Mouse (Mus musculus) stomach, embryonic 14.5 days (tissue): ENCODE data around the gene Rab11fip4. TPM values are rescaled to one million over a fixed set of nuclear protein-coding genes. Genes with fewer than 3 reads are reported as not detected.
A peak's percentile ranks its signal among the peaks of the same experiment; 100 is the strongest.

Experiments
- ATAC-seq: fragments of 200-750 bp; cut with Nextera tagmentation; 2 replicates; pipeline ENCODE4 v1.8.0; 2017; ENCODE audit warnings: low read depth, moderate TSS enrichment; ENCODE audit not compliant: insufficient number of reproducible peaks, insufficient read depth, low FRiP score
- H3K27ac ChIP-seq: fragments of 300-500 bp; sonication (generic); 2 replicates; pipeline ENCODE4 v1.5.1; 2014; ENCODE audit warnings: mild to moderate bottlenecking, low read length, moderate library complexity, mixed read lengths
- H3K27me3 ChIP-seq: fragments of 300-500 bp; sonication (generic); 2 replicates; pipeline ENCODE4 v1.6.1; 2014; ENCODE audit warnings: low read length, control low read depth, mixed read lengths; ENCODE audit not compliant: control insufficient read depth, insufficient read depth
- H3K36me3 ChIP-seq: fragments of 300-500 bp; sonication (generic); 2 replicates; pipeline ENCODE4 v1.6.1; 2014; ENCODE audit warnings: mild to moderate bottlenecking, control low read depth, low read length, moderate library complexity, mixed read lengths; ENCODE audit not compliant: control insufficient read depth, insufficient read depth
- H3K4me1 ChIP-seq: fragments of 300-500 bp; sonication (generic); 2 replicates; pipeline ENCODE4 v1.6.1; 2014; ENCODE audit warnings: low read length, control low read depth, mixed read lengths; ENCODE audit not compliant: control insufficient read depth, insufficient read depth
- H3K4me2 ChIP-seq: fragments of 300-500 bp; sonication (generic); replicated peaks from 2 replicates; pipeline ENCODE4 v1.6.1; 2014; ENCODE audit warnings: low read depth, low read length, control low read depth
- H3K4me3 ChIP-seq: fragments of 300-500 bp; sonication (generic); 2 replicates; pipeline ENCODE4 v1.5.1; 2014; ENCODE audit warnings: low read depth, low read length, control low read depth
- H3K9ac ChIP-seq: fragments of 300-500 bp; sonication (generic); replicated peaks from 2 replicates; pipeline ENCODE4 v1.6.1; 2014; ENCODE audit warnings: low read depth, mild to moderate bottlenecking, control low read depth, low read length, moderate library complexity, mixed read lengths
- H3K9me3 ChIP-seq: fragments of 300-500 bp; sonication (generic); 2 replicates; pipeline ENCODE4 v1.6.1; 2016; ENCODE audit warnings: low read depth, low read length, control low read depth; ENCODE audit not compliant: control insufficient read depth
- WGBS: fragments of 180-500 bp; shearing (Covaris S2); extraction: QIAGEN DNeasy Blood & Tissue Kit; methylation state at CpG from one replicate; pipeline ENCODE4 v1.1.7; 2014; 5-methylcytosine and 5-hydroxymethylcytosine counted together
- polyA plus RNA-seq: library from polyadenylated mRNA; unstranded; fragments of >200 nt; fragmentation: Nextera tagmentation; extraction: Ambion mirVana; gene quantifications from 2 replicates; pipeline ENCODE4 v1.2.1, GENCODE M21; 2014

The Rab11fip4 gene
- polyA plus RNA-seq, 1 experiment from 2014 or later, result 1.9 TPM

DNA sequence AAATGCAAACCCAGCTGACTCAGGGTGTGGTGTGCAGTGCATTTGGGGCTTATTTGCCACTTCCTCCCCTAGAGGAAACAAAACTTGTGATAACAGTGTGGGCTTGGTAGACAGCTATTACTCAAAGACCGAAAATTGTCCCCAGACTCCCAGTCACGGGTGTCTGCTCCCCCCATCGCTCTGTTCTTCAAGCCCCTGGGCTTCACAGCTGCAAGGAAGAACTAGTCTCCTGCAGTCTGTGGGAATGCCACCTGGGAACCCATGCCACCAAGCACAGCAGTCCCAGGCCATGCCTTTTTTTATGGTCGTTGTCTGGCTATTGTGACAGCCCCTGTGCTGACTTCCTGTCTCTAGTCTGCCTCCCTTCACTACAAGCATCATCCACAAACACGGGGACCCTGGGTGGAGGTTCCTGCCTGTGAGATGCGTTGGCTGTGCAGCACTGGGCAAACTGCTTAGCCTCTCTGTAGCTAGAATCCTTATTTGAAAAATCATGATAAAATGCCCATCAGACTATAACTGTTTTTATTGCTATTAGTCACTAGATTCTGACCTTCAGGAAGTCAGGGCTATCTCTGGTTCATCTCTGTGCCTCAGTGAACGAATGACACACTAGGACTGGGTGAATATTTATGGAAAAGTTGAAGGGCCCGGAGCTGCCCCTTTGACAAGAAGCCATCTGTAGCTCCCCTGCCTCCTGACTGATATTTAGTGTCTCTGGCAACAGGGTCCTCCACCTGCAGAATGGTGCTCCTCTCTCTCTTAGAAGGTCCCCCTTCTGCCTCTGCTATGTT, 50.1 kb downstream of the Rab11fip4 start:
- no peaks in the 10 kb centered on the region for H3K9me3 ChIP-seq
- 53% methylated on average over 8 of the region's 8 CpGs for WGBS
- 0 out of 2 replicates have a peak, but pooled peaks cover 5% of the 10 kb centered on the region for H3K4me1 ChIP-seq
- no peak overlapping the region for H3K9ac ChIP-seq
- no peak overlapping the region for H3K4me3 ChIP-seq
- H3K36me3 ChIP-seq, result no peaks in the 10 kb centered on the region
- H3K27ac ChIP-seq, result no peak overlapping the region
- H3K4me2 ChIP-seq, result no peak overlapping the region
- H3K27me3 ChIP-seq, result no peaks in the 10 kb centered on the region
- ATAC-seq, result no peak

DNA sequence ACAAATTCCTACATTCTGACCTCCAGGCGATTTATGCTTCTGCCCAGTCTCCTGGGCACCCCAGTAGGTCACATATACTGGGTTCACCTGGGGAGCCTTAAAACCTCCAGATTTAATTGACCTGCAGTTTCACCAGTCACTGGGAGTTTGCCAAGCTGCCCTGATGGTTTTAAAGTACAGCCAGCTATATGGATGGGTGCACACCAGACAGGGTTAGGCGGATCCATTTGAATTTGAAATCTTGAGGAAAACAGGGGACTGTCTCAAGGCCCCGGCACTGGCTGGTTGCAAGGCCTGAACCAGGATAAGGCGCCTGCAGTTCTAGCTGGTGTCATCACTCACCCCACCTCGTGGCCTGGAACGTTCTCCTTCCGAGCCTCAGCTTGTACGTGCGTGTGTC, 52.7 kb downstream of the Rab11fip4 start:
- no peaks in the 10 kb centered on the region for H3K9me3 ChIP-seq
- no peaks in the 10 kb centered on the region for H3K27me3 ChIP-seq
- no peak for ATAC-seq
- H3K9ac ChIP-seq, result no peak overlapping the region
- H3K4me2 ChIP-seq, result no peak overlapping the region
- H3K36me3 ChIP-seq, result no peaks in the 10 kb centered on the region
- no peak overlapping the region for H3K4me3 ChIP-seq
- H3K27ac ChIP-seq, result no peak overlapping the region
- 60% methylated on average over 9 of the region's 9 CpGs for WGBS
- H3K4me1 ChIP-seq, result peaks cover 15% of the 10 kb centered on the region; the same call in 1 of the 2 replicates

DNA sequence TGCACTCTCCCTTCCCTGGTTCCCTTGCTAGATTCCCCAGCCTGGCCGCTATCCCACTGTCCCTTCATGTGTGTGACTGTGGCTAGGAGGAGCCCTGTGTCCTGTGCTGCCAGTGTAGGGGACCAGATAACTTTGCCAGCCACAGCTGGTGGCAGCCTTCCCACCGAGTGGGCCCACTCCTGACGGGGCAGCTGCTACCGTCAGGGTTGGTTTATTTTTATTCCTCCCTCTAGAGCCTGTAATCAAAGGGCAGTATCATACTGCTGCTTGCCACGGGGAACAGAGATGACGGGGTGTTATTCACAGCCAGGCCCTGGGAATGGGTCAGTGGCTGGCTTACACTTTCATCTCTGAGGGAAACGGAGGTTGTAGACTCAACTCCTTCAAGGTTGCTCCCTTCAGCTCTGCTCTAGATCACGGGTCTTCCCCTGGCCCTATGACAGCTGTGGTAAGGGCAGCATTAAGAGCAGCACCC, 53.7 kb downstream of the Rab11fip4 start:
- no peak for ATAC-seq
- Histone ChIP-seq H3K9ac (no peak overlapping the region), H3K9me3 (no peaks in the 10 kb centered on the region), H3K27me3 (no peaks in the 10 kb centered on the region), H3K27ac (no peak overlapping the region), H3K4me1 (peaks cover 15% of the 10 kb centered on the region; the same call in 1 of the 2 replicates), H3K4me2 (no peak overlapping the region), H3K4me3 (no peak overlapping the region), H3K36me3 (no peaks in the 10 kb centered on the region)
- WGBS, result 50% methylated on average over 8 of the region's 8 CpGs

DNA sequence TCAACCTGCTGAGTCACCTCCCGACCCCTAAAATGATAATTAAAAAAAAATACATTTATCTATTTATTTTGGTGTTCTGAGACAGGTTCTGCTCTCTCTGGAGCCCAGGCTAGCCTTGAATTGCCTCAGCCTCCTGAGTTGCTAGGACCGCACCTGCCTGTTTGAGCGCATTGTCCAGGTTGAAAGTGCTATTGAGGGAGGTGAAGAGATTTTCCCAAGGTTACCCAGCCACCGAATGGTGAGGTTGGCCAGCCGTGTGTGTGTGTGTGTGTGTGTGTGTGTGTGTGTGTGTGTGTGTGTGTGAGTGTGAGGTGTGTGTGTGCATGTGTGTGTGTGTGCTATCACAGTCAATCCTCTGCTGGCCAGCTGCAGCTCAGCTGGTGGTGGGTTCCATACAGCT, 55.0 kb downstream of the Rab11fip4 start:
- Histone ChIP-seq H3K9ac (no peak overlapping the region), H3K9me3 (no peaks in the 10 kb centered on the region), H3K27me3 (no peaks in the 10 kb centered on the region), H3K4me2 (no peak overlapping the region), H3K4me3 (no peak overlapping the region), H3K27ac (no peak overlapping the region), H3K4me1 (peaks cover 25% of the 10 kb centered on the region; the same call in 1 of the 2 replicates), H3K36me3 (no peaks in the 10 kb centered on the region)
- 69% methylated on average over 5 of the region's 5 CpGs for WGBS
- no peak for ATAC-seq

DNA sequence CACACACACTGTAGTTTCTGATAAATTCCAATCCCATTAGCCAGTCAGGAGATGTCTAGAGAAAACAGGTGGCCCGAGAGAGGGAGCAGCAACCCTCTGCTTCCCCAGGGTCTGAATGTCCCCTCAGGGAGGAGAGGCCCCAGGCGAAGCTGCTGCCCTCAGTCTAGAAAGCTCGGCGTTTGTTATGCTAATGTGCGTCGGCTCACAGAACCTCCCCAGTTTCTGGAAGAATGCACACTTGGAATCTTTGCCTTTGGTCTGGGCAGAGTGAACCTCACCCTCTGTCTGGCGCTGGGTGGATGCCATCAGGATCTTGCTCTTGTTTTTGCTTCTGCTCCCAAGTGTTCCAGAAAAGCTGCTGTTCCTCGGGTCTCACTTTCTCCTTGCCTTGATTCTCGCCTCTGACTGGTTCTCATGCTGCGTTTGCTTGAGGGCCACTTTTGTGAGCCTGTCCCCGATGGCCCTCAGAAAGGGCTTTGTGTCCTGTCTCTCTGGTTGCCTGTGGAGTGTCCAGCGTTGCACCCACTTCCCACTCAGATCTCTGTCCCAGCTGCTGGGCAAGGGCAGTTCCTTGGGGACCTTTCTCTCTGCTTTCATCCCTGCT, 55.6 kb downstream of the Rab11fip4 start:
- no peaks in the 10 kb centered on the region for H3K9me3 ChIP-seq
- no peaks in the 10 kb centered on the region for H3K36me3 ChIP-seq
- peaks cover 23% of the 10 kb centered on the region; the same call in 1 of the 2 replicates for H3K4me1 ChIP-seq
- H3K4me3 ChIP-seq, result no peak overlapping the region
- H3K27ac ChIP-seq, result no peak overlapping the region
- H3K9ac ChIP-seq, result no peak overlapping the region
- no peaks in the 10 kb centered on the region for H3K27me3 ChIP-seq
- H3K4me2 ChIP-seq, result no peak overlapping the region
- ATAC-seq, result no peak
- 32% methylated on average over 12 of the region's 12 CpGs for WGBS

DNA sequence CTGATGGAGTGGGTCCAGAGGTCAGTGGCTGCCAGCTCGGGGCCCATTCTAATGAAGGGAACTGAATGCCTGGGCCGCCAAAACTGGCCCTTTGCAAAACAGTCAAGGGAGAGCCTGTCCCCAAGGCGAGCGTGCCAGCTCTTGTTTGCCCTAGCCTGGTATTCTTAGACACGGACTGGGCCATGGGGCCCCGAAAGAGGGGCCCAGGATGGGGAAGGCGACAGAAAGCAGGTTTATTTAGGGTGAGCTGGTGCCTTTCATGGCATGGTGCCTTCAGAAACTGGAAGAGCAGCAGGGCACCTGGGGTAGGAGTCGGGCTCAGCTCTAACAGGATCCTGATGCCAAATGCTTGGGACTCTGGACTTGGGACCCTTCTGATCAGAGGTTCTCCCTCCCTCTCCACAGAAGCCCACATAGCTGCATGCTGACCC, 56.1 kb downstream of the Rab11fip4 start:
- H3K9me3 ChIP-seq, result no peaks in the 10 kb centered on the region
- no peak overlapping the region for H3K4me2 ChIP-seq
- no peaks in the 10 kb centered on the region for H3K27me3 ChIP-seq
- H3K27ac ChIP-seq, result no peak overlapping the region
- H3K9ac ChIP-seq, result no peak overlapping the region
- no peak overlapping the region for H3K4me3 ChIP-seq
- 55% methylated on average over 8 of the region's 8 CpGs for WGBS
- H3K4me1 ChIP-seq, result peaks cover 21% of the 10 kb centered on the region; the same call in 1 of the 2 replicates
- ATAC-seq, result no peak
- no peaks in the 10 kb centered on the region for H3K36me3 ChIP-seq

DNA sequence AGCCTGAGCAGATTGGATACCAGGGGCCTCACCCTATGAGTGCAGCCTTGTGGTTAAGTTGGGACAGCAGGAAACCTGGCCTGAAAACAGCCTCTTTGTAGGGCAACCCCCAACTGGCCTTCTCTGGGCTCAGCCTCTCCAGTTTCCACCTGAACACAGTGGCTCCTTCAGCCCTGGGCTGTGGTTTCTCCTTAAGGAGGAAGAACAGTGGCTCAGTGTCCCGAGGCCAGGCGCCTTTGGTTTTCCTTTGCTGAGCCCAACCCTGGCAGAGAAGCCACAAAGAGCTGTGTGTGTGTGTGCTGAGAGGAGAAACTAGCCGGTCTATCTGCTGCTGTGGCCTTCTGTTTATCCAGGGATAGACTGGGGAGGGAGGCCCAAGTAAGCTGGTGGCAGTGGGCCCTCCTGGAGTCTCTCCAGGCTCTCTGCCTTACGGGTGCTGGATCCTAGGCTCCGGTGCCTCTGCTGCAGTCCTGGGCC, 59.4 kb downstream of the Rab11fip4 start:
- ATAC-seq, result 0 out of 2 replicates have a peak, but pooled peaks have one; percentile 38
- Histone ChIP-seq H3K27me3 (no peaks in the 10 kb centered on the region), H3K4me3 (no peak overlapping the region), H3K27ac (peak overlapping the region; percentile 39; the same call in 1 of the 2 replicates), H3K36me3 (no peaks in the 10 kb centered on the region), H3K9me3 (no peaks in the 10 kb centered on the region), H3K9ac (no peak overlapping the region), H3K4me1 (peaks cover 21% of the 10 kb centered on the region; the same call in 1 of the 2 replicates), H3K4me2 (no peak overlapping the region)
- 37% methylated on average over 5 of the region's 5 CpGs for WGBS

DNA sequence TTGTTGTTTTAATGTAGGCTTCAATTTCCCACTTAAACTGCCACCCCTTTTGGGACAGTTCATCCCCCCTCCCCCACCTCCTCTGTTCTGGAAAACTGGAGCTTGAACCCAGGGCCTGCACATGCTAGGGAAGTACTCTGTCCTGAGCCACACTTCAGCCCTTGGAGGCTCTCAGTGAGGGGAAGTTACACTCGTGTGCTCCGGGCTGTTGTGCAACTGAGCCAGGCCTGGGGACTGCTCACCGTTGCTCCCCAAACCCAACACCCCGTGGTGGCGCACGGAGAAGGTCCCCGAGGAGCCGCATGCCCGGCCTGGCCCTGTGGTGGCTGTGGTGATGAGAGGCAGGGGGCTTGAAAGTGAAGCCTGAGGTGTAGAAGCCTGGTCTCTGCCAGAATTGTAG, 61.2 kb downstream of the Rab11fip4 start:
- Histone ChIP-seq H3K4me1 (peaks cover 11% of the 10 kb centered on the region; the same call in 1 of the 2 replicates), H3K36me3 (no peaks in the 10 kb centered on the region), H3K9me3 (no peaks in the 10 kb centered on the region), H3K9ac (no peak overlapping the region), H3K4me3 (no peak overlapping the region), H3K27ac (no peak overlapping the region), H3K4me2 (no peak overlapping the region), H3K27me3 (no peaks in the 10 kb centered on the region)
- ATAC-seq, result no peak
- WGBS, result 85% methylated on average over 9 of the region's 9 CpGs
